Mouse (Mus musculus): ENCODE measurements around the gene Fbxo24.

- TF ChIP-seq FOSL1 (IDR thresholded peaks at IDR 0.05; ENCODE audit: insufficient read depth, low read length, poor library complexity, severe bottlenecking) = no peak
- no peak for TF ChIP-seq CTCF (IDR thresholded peaks at IDR 0.05; ENCODE audit: control insufficient read depth, insufficient read depth, insufficient read length)
- no peak for TF ChIP-seq CEBPB (IDR thresholded peaks at IDR 0.05; ENCODE audit: low read depth)
- TF ChIP-seq MYOG (IDR thresholded peaks at IDR 0.05; ENCODE audit: control insufficient read depth, extremely low read depth, insufficient read length) = no peak
- no peak for TF ChIP-seq MYOD1 (IDR thresholded peaks at IDR 0.05; ENCODE audit: control insufficient read depth, insufficient read length, low read depth)
- TF ChIP-seq MAX (IDR thresholded peaks at IDR 0.05) = no peak
Measured at GRCm38 (mm10) chr5:137582702-137583101, 46.1 kb downstream of the Fbxo24 start.

Data from C2C12 (cell line).